Mouse (Mus musculus) cerebellum, adult 9-10 months (tissue): Measurements from ENCODE around the gene Rundc3a.

Experiments used
- DNase-seq: peaks from one replicate; pipeline ENCODE4 v3.0.0; 2022

Gene Rundc3a

DNA sequence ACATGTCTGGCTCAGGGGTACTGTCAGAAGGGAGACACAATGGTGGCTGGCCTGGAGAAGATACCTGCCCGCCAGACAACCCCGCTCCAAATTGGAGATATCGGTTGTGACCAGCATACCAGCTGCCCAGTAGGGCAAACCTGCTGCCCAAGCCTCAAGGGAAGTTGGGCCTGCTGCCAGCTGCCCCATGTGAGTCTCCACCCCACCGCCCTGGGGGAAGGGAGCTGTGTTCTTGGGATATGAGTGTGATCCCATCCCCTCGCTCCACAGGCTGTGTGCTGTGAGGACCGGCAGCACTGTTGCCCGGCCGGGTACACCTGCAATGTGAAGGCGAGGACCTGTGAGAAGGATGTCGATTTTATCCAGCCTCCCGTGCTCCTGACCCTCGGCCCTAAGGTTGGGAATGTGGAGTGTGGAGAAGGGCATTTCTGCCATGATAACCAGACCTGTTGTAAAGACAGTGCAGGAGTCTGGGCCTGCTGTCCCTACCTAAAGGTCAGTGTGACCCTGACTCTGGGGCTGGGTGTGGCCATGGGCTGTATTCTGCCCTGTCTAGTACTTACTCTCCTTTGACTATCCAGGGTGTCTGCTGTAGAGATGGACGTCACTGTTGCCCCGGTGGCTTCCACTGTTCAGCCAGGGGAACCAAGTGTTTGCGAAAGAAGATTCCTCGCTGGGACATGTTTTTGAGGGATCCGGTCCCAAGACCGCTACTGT, 42.7 kb downstream of the Rundc3a start:
- DNase-seq, result peak; percentile 71

- DNase-seq, result no peak
These were observed 43.2 kb downstream of the Rundc3a start for GRCm38 (mm10) chr11:102436471-102436790.

GRCm38 (mm10) chr11:102437120-102438061, 44.2 kb downstream of the Rundc3a start:
- peak; percentile 61 for DNase-seq

DNA sequence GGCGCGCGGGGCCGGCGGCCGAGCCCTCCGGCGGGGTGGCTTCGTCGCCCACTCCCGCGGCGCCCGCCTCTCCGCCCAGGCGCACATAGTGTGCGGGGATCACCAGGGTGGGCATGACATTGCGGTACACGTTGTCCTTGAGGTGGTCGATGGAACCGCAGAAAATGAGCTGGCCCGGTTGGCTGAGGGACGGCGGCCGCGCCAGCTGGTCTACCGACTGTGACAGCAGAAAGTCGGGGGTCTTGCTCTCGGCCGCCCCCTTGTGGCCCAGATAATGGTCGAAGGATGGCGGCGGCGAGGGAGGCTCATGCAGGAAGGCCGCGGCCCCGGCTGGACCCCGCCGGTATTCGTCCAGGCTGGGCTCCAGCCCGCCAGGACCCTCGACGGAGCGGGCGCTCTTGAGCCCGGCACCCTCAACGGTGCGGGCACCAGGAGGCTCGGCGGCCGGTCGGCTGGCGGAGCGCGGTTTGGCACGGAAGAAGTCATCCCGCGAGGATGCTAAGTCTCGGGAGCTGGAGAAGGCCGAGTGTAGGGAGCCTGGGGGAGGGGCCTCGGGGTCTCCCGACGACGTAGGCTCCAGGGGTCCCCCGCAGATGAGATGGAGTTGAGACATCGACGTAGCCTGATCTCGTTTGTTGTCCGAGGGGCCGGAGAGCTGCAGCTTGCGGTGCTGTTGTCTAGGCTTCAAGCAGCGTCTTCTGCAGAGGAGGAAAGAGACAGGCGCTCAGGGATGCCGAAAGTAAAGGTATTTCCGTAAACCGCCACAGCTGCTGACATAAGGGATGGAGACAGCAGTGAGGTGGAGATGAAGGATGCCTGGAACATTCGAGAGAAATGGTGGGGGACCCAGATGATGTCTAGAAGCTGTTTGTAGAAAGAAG, 45.2 kb downstream of the Rundc3a start:
- DNase-seq, result peak; percentile 88

DNA sequence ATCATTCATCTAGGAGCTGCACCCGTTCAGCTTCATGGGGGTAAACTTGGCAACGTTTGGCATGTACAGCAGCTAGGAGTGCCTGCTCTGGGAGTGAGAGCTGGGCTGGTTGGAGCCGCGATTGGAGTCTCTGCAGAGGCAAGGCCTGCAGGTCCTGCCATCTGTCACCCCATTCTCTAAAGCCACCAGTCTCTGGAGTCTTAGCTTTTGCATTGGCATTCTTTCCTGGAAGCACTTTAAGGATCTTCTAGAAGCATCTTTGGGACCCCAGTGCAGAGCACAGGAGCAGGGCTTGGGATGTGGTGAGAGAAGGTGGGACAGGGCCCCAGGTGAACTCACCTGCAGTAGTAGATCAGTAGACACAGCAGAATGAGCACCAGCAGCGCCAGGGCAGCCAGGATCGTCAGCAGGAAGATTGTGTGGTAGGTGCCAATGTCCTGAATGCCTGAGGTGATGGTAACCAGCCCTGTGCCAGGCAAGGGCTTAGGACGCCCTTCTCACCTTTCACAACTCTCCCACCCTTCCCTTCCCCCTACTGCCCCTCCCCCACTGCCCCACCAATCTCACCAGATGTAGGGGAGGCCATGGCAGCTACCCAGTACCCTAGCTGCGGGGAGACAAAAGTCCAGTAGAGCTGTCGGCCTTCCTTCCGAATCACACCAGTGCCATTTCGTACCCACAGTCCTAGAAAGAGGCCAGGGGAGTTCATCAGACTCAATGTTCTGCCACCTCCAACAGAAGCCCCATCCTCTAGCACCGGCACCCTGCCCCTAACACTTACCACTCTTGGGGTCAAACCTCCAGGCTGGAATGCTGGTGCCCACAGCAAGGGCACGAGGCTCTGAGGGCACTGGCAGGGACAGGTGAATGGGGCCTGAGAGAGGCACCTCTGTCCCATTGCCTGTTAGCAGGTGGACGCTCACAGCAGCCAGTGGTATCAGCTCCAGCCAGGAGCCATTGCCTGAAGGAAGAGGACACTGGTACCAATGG, 46.2 kb downstream of the Rundc3a start:
- peak; percentile 87 for DNase-seq

DNA sequence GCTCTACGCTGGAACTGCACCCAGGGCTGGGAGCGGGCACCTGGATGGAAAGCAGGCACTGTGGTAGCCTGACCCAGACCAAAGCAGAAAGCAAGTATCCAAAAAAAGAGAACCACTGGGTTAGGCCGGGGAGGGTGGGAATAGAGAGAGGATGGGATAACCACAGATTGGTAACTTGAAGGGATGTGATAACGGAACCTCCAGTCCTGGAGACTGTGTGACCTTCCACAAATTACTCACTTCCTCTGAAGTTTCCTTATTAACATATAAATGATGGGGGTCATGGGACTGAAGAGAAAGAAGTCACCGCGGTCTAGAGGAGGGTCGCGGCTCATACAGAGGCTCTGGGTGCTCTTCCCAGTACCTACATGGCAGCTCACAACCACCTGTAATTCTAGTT, 47.1 kb downstream of the Rundc3a start:
- DNase-seq, result no peak

GRCm38 (mm10) chr11:102441434-102441833, 48.2 kb downstream of the Rundc3a start:
- no peak for DNase-seq

- peak; percentile 47 for DNase-seq
These were observed 48.9 kb downstream of the Rundc3a start for GRCm38 (mm10) chr11:102442089-102442488.

DNA sequence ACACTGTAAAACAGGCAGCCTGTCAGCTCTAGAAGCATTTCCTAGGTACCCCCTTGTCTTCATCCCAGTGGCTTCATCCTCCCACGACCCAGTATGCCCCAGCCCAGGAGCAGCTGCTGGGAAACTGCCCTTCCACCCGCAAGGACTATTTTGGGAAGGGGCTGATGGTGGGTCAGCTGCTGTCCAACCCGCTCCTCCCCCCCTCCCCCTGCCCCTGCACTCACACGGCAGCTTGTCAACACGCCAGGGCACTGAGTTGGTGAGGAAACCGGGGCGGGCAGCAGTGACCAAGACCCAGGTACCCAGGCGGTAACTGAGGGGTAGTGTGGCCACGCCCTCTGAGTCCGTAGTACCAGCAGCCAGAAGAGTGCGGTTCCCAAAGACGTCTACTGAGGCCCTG, 50.5 kb downstream of the Rundc3a start:
- peak; percentile 45 for DNase-seq

DNA sequence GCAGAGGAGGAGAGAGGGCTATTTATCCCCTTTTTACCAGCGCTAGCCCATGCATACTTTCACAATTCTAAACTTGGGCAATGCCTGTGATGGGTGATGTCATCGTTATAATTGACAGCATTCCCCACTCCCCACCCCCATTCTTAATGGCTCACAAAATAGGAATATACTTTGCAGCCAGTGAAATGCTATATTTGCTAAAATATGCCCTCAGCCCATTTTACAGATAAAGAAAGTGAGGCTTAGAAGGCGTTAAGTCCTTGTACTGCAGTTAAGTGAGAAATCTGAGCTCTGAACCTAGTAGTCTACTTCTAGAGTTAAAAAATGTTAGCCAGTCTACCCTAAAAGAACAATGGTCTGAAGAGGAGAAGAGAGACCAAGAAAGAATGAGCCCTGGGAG, 51.1 kb downstream of the Rundc3a start:
- peak; percentile 53 for DNase-seq

DNA sequence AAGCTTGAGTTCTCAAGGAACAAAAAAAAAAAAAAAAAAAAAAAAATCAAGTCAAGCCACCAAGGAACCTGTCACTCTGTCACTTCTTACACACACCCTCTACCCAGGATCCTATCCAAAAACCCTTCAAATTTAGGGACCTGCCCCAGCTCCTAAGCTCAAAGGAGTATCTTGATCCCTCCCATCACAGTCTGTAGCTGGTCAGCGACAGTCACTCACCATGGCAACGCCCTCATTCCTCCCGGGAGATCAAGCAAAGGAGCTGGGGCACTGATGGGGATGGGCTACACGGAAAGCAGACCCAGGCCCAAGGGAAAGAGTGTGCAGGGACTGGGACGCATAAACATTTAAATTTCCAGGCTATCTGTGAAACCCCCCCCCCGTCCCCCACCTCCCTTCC, 51.6 kb downstream of the Rundc3a start:
- peak; percentile 56 for DNase-seq

DNA sequence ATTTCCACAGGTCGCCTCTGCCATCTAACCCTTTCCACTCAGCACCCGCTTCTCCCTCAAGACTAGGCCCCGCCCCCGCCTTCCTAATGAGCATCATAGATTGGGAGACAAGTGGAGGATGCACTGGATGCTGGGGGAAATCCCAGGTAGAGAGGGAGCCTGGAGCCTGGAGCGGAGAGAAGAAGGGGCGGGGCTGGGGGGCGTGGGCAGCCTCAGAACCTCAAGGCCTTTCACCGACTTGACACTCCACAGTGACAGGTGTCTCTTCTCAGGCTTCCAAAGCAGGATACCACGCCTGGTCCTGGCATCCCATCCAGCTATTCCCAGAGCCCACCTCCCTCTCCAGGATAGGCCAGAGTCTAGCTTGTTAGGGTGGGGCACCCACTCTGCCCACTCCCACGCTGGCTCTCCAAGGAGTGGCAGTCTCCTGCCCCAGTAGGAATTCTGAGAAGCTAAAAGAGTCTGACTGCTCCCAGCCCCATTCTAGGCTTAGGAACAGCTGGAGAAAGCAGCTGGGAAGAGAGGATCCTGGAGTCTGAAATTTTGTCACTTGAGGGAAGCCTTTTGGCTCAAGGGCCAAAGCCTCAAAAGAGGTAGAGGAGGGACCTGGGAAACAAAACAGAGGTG, 52.2 kb downstream of the Rundc3a start:
- DNase-seq, result peak; percentile 68

DNA sequence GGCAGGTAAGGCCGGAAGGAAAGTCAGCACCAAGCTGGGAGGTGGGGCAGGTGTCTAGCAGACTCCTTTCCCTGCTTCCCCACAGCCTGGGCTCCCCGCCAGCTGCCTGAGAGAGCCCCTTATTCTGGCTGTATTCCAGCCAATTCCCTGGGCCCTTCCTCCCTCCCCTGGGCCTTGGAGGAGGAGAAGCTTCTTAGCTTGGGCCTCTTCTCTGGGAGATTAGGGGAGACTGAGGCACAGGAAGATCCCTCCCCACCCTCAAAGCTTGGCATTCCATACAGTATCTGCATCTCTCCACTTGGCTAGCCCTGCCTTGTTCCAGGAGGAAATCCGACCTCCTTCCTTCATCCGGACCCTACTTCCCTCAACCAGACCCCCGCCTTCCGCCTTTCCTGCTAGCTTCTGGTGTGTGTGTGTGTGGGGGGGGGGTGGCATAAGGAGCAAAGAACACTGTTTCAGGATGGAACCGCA, 52.7 kb downstream of the Rundc3a start:
- DNase-seq, result no peak

DNA sequence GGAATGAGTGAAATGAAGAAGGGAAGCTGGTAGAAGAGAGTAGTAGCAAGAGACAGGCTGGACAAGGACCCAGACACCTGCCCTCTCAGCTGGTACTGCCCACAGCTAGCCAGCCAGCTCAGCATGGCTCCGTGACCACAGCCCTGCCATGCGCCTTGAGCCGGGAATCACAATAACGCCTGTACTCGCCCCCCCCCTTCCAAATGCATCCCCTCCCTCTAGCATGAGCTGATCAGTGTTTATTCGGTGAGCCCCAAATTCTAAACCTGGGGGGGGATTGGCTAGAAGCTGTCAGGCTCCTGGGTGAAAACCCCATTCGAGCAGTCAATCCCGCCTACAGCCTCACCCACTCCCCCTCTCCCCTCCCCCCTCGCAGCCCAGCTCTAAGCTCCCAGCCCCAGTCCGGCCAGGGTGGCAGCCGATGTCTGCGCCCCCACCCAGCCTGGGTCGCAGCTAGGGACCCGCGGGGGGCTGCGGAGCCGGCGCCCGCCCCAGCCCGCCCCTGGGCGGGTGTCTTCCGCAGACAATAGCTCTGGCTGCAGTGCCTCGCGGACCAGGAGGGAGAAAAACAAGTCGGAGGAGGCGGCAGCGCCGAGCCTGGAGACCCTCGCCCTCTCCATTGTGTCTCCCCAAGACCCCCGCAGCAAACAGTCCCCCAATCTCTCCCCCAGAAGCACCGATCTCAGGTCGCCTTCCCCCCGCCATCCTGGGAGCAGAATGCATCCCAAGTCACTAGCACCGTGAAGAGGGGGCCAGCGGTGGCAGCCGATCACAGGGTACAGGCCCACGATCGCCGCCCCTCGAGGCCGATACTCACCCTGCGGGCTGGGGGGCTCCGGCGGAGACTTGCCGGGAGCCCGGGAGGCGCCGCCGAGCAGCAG, 53.6 kb downstream of the Rundc3a start:
- peak; percentile 78 for DNase-seq

GRCm38 (mm10) chr11:102447497-102447896, 54.3 kb downstream of the Rundc3a start, which contains the start of gene Fam171a2:
Fam171a2 (minus strand) TSS chr11:102447682.
- peak; percentile 82 for DNase-seq

DNA sequence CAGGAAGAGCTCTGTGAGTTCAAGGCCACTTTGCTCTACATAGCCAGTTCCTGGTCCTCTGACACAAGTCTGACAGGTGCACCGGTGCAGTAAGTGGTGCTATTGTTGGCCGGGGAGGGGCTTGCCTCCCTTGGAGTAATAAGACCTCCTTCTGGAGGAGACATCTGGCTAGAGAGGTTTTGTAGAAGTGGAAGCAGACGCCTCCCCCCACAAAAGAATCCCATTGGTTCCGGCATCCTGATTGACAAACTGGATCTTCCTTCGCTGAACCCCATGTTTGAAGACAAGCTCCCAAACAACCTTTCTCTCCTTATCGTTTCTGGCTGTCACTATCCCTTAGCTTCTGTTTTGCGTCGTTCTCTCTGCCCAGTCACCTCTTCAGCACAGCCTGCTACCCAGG, 55.1 kb downstream of the Rundc3a start:
- peak; percentile 66 for DNase-seq

DNA sequence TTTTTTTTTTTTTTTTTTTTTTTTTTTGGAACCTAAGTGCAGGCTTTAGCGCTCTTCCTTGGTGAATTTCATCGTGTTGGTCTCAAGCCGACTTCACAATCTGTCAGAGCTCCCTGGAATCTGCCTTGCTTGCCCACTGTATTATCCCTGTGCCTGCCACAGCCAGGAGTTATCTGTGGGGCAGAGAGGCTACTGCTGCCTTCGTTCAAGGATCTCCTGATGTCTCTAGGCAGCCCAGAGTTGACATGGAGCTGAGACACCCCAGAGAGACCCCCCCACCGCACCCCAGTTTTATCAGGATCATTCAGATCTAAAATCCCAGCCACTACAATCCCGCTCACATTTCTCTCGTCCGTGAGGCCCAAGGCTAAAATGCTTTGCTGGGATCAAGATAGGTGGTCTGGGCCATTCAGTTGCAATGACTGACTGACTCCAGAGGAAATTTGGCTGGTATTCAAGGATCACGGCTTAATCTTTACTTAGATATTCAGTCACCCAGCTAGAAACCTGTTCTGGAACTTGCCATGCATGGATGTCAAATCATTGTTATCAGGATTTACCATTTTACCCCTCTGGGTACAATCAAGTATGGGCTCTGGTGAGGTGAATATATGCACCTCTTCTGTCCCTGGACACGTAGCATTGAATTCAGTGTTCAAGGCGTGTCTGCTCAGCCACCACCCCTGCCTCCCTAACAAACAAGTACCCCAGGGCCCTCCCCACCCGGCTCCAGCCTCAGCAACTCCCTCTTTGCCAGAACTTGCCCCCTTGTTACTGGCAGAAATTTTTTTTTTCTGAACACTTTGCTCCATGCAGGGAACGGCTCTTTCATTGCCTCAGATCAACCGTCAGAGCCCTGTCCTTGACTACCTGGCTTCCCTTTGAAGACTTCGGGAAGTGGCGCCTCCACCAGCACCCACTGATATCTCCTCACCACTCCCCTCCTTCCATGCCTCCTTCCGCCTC, 56.1 kb downstream of the Rundc3a start:
- DNase-seq, result peak; percentile 76
